Mouse (Mus musculus) heart, postnatal 10 days (tissue): ENCODE measurements around the gene Gk5. TPM values are rescaled to one million over a fixed set of nuclear protein-coding genes. Genes with fewer than 3 reads are reported as not detected.
"Not testable (repeated sequence)": the region's sequence is repeated elsewhere in the genome, so short reads cannot be mapped to it uniquely, and the experiment has no call there.

Experiments
- DNase-seq, 2 experiments: peaks; one replicate each; pipeline ENCODE4 v3.0.0; 2021
- intact Hi-C: fragments of 180-260 bp; cut with DNase I; formaldehyde crosslinking; loops from one replicate; pipeline ENCODE4 v1.15.1; 2025
- total RNA-seq, 2 experiments: library from RNA; stranded (reverse); gene quantifications; 2 replicates each; pipeline ENCODE4 v1.2.3; 2021

Gene Gk5
- total RNA-seq, 2 experiments from 2014 or later = 5.8 to 6.3 TPM

DNA sequence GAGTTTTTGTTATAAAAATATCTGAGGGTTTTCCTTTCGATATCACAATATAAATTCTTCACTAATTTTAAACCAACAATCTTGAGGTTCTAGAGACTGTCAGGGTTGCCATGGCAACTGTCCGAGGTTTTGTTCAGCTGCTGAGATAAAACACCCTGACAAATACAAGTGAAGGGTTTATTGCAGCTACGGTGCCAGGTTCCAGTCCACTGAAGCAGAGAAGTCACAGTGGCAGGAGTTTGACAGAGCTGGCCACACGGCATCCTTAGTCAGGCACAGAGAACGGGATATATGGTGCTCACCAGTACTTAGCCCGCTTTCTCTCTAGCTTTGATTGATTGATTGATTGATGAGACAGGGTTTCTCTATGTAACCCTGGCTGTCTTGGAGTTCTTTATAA is 23.3 kb downstream of the Gk5 start:
- DNase-seq = no peak
- intact Hi-C loops = no loop called here

DNA sequence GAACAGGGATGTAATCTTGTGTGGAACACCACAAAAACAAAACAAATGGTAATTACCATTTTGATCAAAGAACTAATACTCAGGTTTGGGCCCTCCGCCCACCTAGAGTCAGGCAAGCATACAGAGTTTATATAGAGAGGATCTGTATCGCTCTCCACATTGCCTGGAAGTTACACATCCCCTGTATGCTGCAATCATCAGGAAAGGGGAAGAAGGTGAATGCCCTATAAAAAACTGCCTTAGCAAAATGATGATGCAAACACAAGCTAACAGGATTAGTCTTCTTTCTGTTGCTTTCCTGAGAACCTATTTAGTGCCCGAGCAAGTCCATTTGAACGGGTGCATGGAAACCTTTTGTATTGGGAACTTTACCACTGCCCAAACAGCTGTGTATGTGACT is 24.5 kb downstream of the Gk5 start:
- DNase-seq = no peak
- intact Hi-C loops = no loop called here

DNA sequence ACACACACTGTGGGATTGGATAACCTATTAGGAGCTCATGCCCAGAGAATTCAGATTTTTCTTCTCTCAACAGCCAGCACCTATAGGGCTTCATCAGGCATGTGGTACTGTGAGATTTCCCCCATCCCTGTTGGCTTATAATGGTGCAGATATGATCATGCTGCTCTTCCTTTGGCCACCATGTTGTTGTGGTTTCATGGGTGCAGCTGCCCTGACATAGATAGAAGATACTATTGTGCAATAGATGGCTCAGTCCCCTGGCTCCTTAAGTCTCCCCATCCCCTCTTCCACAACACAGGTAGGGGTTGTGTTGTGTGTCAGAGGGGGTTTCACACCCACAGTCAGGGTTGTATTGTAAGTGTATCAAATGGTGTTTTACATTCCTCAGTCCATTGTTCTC is 25.7 kb downstream of the Gk5 start:
- intact Hi-C loops = no loop called here
- DNase-seq = no peak

DNA sequence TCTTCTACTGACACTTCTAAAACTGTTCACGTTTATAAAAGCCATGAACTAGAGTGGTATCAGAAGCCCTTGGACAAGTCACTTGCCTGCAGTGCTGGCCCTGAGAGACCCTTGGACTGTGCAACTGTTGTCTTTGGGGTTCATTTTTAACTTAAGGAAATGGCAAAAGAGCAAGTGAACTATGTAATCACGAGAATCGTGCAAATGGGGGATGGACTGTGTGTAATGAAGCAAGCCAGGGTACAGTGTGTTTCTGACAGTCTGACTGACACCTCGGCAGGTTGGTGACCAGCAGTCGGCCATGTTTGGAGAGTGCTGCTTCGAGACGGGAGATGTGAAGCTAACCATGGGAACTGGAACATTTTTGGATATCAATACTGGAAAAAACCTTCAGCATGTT is 33.6 kb downstream of the Gk5 start:
- intact Hi-C loops = no loop called here
- DNase-seq = no peak

DNA sequence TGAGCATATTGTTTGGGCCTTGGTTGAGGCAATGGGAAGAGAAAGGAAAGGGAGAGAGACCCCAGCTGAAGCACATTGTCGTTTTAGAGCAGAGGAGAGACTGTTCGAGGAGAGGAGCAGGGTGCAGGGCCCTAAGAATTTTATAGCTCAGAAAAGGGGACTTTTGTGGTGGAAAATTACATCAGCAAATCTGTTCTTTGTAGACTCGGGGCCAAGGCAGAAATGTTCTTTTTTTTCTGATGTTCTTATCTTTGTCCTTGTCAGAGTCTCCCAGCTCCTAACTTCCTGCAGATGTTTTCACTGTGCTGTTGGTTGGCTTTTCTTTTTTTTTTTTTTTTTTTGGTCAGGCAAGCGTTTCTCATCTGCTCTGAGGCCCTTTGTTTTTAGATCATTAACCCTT is 39.3 kb downstream of the Gk5 start:
- intact Hi-C loops = no loop called here
- DNase-seq = peak; percentile 35 to 37

DNA sequence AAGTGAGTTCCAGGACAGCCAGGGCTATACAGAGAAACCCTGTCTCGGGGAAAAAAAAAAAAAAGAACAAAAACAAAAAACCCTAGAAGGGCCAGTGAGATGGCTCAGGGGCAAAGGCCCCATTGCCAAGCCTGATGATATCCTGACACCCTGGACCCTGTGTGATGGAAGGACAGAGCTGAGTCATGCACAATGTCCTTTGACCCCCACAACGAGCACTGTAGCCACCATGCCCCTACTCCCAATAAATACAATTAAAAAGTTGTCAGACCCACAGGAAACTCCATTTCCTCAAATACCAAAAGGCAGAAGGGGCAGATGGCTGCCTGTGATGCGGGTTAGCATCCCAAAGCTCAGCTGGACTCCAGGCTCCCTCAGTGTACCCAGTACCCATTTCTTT is 39.9 kb downstream of the Gk5 start:
- DNase-seq = no peak
- intact Hi-C loops = no loop called here

DNA sequence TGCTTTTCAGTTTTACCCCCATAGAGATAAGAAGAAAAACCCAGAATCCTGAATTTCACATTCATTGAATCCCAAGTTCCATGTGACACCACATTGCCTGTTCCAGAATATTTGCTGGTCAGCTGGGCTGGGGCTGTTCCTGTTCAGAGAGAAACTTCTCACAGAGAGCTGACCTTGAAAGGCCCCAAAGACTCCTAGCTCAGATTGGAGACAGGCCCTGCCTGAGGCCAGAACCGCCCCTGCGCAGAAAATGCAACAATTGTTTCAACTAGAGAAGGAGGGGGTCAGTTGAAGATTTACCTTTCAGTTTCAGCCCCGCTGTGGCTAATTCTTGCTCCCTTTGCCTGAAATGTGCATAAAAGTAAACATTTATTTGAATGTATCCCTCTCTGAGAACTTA is 41.6 kb downstream of the Gk5 start:
- intact Hi-C loops = no loop called here
- DNase-seq = peak; percentile 46 to 61

DNA sequence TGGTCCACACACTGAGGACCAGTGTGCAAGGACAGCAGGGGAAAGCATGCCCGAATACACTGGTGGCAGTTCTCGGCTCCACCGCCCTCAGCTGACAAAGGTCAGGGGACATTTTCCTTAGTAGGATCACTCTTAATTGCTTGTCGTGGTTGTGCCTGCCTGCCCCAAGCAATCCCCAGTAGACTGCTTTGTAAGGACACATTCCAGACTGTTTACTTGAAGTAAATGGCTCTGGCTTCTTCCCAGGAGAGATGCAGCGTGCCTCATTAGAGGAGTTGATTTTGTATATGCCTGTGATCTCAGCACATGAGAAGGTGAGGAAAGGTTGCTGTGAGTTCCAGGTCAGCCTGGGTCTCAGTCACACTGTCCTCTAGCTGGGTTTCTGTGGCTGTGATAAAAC is 43.3 kb downstream of the Gk5 start:
- intact Hi-C loops = no loop called here

DNA sequence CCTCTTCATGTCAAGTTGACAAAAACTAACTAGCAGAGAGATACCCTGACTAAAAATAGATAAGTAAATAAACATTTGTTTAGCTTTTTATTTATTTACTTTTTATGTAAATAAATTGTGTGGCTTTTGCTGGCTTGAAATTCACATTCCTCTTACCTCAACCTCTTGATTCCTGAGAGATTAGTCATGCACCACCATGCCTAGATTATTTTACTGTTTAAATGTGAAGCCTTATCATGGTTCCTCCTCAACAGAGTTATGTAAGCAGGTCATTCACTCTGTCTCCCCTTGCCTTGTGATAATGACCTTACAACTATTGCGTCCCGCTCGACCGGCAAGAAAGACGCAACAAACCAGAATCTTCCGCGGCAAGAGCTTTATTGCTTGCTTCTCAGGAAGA is 44.3 kb downstream of the Gk5 start:
- intact Hi-C loops = no loop called here
- no peak for DNase-seq

More for the DNA sequence above, 43.3 kb downstream of the Gk5 start:
- DNase-seq = no peak

DNA sequence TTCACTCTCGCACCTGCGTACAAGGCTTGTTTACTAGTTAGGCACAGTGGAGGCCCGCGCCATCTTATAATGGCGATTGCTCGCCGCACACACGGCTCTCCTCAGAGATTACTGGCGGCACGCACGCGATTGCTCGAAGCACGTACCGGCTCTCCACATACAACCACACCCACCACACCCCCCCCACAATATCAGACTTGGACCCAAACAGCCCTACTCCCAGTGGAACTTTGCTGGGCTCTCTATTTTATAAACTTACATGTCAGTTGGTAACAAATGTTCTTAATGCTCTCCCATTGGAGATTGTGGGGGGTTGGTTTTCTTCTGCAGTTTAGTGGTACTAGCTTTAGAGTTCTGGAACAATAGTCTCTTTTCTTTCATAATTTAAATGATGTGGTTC is 44.8 kb downstream of the Gk5 start:
- intact Hi-C loops, DNase-seq: not testable (repeated sequence)

DNA sequence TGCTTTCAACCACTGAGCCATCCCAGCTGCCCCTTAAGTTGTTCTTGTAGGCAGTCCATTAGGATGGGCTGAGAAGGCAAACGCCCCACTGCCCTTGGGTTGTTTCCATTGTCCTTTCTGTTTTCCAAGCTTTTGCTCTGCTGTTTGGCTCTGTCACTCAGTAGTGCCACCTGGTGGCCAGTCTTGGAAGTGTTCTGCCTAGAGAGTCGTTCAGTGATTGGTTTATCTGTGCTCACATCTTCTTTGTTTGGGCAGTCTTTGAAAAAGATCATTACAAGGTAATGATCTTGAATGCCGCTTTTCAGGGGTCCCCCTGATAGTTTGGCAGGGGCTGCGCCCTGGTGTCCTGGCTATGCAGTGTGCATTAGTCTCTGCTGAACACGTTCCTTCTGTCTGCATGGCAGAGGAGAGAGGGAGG is 48.0 kb downstream of the Gk5 start:
- intact Hi-C loops = loop anchor here (5.0 kb wide), 1 partner anchor 130 kb away; no protein-coding TSS in a partner anchor

DNA sequence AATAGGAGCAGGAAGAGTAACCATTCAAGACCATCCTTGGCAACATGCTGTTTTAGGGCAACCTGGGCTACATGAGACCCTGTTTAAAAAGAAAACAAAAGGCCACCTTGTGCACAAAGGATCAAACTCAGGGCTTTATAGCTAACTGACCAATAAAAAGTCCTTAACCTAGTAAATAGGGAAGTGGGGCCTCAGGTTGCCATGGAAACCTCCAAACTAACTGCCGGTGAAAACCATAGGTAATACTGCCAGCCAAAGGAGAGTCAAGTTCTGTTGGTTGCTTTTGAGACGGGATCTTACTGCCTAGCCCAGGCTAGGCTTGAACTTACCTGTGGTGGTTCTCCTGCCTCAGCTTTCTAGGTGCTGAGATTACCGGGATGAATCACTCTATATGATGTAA is 51.4 kb downstream of the Gk5 start:
- intact Hi-C loops = no loop called here
- DNase-seq = no peak

More for the DNA sequence above, 48.0 kb downstream of the Gk5 start:
- DNase-seq = peak; percentile 68 to 83

DNA sequence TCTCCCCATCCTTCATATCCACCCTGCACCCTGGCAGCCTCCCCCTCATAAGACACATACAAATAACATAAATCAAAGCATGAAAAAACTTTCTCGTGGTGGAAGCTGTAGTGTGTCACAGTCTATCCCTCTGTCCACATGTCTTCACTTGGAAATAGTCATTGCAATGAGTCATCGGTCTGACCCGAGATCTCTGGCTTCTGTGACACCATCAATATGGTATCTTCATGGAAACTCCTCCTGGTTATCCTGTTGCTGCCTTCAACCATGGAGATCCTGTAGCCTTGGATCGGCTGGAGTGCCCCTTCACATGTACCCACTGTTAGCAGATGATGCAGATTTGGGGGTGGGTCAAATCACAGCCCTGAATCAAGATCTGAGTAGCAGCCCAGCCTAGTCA is 65.7 kb downstream of the Gk5 start:
- no peak for DNase-seq
- intact Hi-C loops = no loop called here

DNA sequence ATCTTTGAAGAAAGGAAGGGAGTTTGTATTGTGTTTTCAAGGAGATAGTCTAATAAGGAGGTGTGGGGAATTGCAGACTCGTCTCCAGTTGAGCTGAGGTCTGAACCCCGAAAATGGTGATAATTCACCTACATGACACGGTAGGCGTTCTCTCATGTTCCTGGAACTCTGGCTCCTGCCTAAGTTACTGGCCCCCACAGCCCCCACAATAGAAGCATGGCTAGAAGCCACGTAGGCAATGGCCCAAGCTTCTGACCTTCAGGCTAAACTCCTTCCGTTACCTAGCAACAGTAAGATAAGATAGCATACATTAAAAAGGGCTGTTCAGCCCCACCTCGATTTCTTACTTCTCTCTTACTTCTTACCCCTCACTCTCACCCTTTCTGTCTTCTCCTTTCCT is 67.5 kb downstream of the Gk5 start:
- no peak for DNase-seq
- intact Hi-C loops = no loop called here

DNA sequence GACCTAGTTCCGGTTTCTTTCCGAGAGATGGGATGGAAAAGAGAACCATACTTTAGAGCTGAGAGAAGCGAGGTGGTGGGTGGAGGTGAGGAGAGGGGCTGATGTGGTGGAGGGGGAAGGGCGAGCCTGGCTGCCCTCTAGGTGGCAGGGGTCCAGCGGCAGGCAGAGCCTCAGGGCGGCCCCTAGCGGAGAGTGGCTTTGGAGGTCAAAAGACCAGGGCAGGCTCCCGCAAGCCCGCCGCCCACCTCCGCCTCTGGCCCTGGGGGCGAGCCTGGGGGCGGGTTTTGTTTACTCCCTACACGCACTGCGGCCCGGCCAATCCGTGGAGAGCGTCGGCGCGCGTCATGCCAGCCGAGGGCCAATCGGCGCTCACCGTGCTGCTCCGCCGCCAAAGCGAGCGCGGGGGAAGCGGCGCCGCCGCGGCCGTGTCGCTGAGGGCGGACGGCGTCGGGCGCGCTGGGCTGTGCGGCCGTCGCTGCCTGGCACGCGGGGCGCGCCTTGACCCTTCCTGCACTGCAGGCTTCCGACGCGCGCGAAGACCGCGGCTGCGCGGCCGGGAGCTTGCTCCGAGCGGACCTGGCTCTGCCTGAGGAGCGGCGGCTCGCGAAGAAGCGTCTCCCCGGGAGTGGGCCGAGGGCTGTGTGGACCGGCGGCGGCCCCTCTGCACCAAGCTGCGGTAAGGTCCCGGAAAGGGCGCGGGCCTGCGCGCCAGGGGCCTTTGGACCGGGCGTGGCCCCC is 76.9 kb downstream of the Gk5 start, which contains the start of gene Tfdp2:
Gene Tfdp2, plus strand, starts transcription at position 391 of the 738 bp plus-strand sequence.
- intact Hi-C loops = loop anchor here (5.0 kb wide), 1 partner anchor 79 kb away; the partner anchor contains the start of gene Gk5
- DNase-seq = peak; percentile 91 to 93

DNA sequence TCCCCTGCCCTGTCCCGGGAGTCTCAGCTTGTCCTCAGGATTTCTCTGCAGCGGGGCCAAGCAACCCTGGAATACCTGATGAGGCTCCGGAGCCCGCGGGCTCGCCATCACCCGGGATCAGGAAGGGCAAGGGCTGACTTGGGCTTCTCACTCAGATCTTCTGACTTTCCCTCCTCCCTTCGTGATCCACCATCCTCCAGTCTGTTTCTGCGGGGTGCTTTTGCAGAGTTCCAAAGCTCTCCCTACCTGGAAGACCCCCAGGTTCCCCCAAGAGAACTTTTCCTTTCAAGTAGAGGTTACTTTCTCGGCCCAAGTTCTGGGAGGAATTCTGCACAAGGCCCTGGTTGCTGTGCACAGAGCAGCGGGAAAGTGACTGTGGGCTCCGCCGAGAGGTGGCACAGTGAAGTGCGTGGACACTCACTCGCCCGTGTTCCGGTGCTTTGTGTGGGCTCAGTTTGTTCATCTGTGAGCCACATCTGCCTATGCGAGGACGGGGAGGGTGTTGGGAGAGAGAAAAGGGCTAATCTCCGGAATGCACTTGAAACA is 77.5 kb downstream of the Gk5 start:
- peak; percentile 57 to 64 for DNase-seq
- intact Hi-C loops = loop anchor here (5.0 kb wide), 1 partner anchor 79 kb away; the partner anchor contains the start of gene Gk5

DNA sequence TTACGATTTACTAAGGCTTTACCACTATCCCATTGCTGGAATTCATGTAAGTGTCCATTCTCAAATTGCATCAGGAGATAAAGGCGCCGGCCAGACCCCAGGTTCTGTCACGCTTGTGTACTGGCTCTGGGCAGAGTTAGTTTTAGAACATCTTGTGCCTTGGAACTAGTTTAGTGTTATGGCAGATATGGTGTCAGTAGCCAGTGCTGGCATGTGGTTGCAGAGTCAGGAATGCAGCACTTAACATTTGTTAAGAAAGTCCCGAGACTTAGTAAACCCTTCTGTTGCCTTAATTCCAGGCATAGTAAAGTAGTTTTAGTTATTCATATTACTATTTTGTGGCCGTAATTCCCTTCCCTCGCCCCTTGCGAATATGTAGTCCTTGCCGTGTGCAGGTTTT is 78.6 kb downstream of the Gk5 start:
- DNase-seq = peak; percentile 38 to 46
- intact Hi-C loops = loop anchor here (5.0 kb wide), 1 partner anchor 81 kb away; the partner anchor contains the start of gene Gk5

DNA sequence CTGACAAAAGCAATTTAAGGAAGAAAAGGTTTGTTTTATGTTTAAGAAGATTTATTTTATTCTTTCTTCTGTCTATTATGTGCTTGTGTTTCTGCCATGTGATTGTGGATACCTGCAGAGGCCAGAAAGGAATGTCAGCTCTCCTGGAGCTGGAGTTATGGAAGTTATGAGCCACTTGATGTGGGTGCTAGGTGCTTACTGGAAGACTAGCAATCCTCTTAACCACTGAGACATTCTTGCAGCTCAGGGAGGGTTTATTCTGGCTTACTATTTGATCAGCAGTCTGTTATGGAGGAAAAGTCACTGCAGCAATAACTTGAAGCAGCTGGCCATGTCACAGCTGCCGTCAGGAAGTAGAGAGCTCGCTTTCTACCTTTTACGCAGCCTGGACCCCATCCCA is 84.5 kb downstream of the Gk5 start:
- DNase-seq = no peak

DNA sequence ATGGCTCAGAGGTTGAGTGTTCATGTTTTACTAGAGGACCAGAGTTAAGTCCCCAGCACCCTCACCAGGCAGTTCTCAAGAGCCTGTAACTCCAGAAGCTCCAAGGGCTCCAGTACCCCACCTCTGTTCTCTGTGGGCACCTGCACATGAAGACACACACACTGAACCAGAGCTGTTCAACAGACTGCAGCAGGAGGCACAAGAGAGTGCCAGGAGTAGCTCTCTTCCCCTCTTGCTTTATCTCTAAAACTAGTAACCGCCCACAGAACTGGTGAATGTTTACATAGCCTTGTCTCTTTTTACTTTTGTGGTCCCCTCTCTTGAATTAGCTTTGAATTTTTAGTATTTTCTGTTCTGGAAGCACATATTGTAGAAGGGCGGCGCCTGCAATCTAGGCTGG is 88.3 kb downstream of the Gk5 start:
- DNase-seq = no peak
- intact Hi-C loops = no loop called here

More for the DNA sequence above, 84.5 kb downstream of the Gk5 start:
- intact Hi-C loops = no loop called here

DNA sequence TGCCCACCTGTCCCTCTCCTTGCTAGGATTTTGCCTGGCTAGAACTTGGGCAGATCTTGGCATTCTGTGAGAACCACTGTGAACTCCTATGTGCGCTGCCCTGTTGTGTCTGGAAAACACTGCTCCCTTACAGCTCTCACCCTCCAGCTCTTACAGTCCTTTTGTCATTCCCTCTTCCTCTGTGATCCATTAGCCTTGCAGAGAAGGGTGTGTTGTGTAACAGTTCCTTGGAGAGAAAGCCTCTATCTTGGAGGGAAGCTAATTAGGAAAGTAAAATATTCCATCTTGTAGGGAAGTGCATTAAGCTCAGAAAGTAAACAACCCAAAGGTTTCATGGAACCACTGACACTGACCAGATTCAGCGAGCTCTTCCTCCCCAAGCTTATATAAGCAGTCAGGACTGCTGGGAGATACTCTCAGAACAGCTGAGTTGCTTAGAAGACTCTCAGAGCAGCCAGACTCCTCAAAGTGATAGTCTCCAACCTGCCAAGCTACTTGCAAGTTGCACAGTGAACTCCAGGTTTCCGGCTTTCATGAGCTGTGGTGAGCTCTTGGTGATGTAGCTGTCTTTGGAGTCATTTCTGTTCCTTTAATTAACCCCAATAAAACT is 94.0 kb downstream of the Gk5 start:
- DNase-seq = no peak
- intact Hi-C loops = no loop called here

DNA sequence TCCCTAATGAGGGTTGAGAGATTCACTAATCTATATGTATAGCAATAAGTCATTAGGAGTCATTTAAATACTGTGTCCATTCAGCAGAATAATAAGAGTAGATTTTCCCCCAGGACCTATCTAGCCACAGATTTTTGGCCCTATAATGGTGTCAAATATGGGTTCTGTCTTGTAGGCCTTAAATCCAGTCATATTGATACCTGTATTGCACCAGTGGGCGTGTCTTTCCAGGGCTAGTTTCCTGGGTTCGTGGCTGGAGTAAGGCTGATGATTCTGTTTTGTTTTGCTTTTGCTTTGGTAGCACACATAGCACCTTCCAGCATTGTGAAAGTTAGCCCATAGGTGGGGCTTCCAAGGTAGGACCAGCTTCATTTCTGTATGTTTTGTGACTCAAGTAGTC is 95.0 kb downstream of the Gk5 start:
- intact Hi-C loops = no loop called here
- DNase-seq = no peak

DNA sequence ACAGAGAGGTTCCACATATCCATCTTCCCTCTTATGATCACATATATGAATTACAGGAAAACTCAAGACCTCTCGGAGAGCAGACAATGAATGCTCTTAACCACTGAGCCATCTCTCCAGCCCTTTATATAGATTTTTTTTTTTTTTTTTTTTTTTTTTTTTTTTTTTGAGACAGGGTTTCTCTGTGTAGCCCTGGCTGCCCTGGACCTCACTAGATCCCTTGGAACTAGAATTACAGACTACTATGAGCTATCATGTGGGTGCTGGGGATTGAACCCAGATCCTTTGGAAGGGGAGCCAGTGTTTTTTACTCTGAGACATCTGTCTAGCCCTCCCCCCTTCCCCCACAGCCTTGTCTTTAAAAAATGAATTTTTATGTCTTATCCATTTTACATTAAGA is 98.1 kb downstream of the Gk5 start:
- intact Hi-C loops = no loop called here
- DNase-seq = no peak
